Mouse (Mus musculus) heart, adult 9 months (tissue): ENCODE measurements around the gene Hmcn1.

ENCODE experiments used
- DNase-seq, 2 experiments: peaks; one replicate each; pipeline ENCODE4 v3.0.0; 2022; ENCODE audit warnings: low spot score in 2 of 2

Hmcn1 gene

GRCm38 (mm10) chr1:150992711-150993161 lies 499 bp downstream of the Hmcn1 start:
- no peak for DNase-seq

GRCm38 (mm10) chr1:150991745-150992554 lies 1.3 kb downstream of the Hmcn1 start:
- peak in 1 of 2 experiments; percentile 39 for DNase-seq

- DNase-seq = no peak
Measured at GRCm38 (mm10) chr1:150984888-150985287, 8.3 kb downstream of the Hmcn1 start.

- no peak for DNase-seq
Measured at GRCm38 (mm10) chr1:150984092-150984503, 9.1 kb downstream of the Hmcn1 start.

GRCm38 (mm10) chr1:150978651-150979050 lies 14.6 kb downstream of the Hmcn1 start:
- no peak for DNase-seq

GRCm38 (mm10) chr1:150976263-150976662 lies 17.0 kb downstream of the Hmcn1 start:
- DNase-seq = peak; percentile 41 to 54

GRCm38 (mm10) chr1:150959486-150960074 lies 33.7 kb downstream of the Hmcn1 start:
- no peak for DNase-seq

- DNase-seq = no peak
Measured at GRCm38 (mm10) chr1:150951004-150951403, 42.2 kb downstream of the Hmcn1 start.

GRCm38 (mm10) chr1:150950046-150950445 lies 43.2 kb downstream of the Hmcn1 start:
- no peak for DNase-seq

GRCm38 (mm10) chr1:150948911-150949310 lies 44.3 kb downstream of the Hmcn1 start:
- DNase-seq = no peak

- no peak for DNase-seq
Measured at GRCm38 (mm10) chr1:150943601-150944000, 49.6 kb downstream of the Hmcn1 start.

GRCm38 (mm10) chr1:150942143-150942542 lies 51.1 kb downstream of the Hmcn1 start:
- no peak for DNase-seq

- DNase-seq = no peak
Measured at GRCm38 (mm10) chr1:150936821-150937220, 56.4 kb downstream of the Hmcn1 start.

GRCm38 (mm10) chr1:150933616-150934015 lies 59.6 kb downstream of the Hmcn1 start:
- DNase-seq = peak in 1 of 2 experiments; percentile 10

- DNase-seq = no peak
Measured at GRCm38 (mm10) chr1:150920860-150921259, 72.4 kb downstream of the Hmcn1 start.

- peak in 1 of 2 experiments; percentile 46 for DNase-seq
Measured at GRCm38 (mm10) chr1:150920276-150920675, 73.0 kb downstream of the Hmcn1 start.

GRCm38 (mm10) chr1:150914936-150915335 lies 78.3 kb downstream of the Hmcn1 start:
- peak; percentile 16 to 24 for DNase-seq

GRCm38 (mm10) chr1:150913586-150914136 lies 79.6 kb downstream of the Hmcn1 start:
- DNase-seq = no peak

- peak in 1 of 2 experiments; percentile 10 for DNase-seq
Measured at GRCm38 (mm10) chr1:150909642-150910041, 83.6 kb downstream of the Hmcn1 start.

GRCm38 (mm10) chr1:150893677-150894188 lies 99.5 kb downstream of the Hmcn1 start:
- no peak for DNase-seq

GRCm38 (mm10) chr1:150890017-150890416 lies 103.2 kb downstream of the Hmcn1 start:
- DNase-seq = no peak

GRCm38 (mm10) chr1:150886267-150886666 lies 107.0 kb downstream of the Hmcn1 start:
- DNase-seq = no peak
